Mouse (Mus musculus) hindbrain, embryonic 11.5 days (tissue): Measurements from ENCODE around the gene Zfp777. TPM values are rescaled to one million over a fixed set of nuclear protein-coding genes. Genes with fewer than 3 reads are reported as not detected.

Experiments
- polyA plus RNA-seq: library from polyadenylated mRNA; unstranded; fragments of >200 nt; fragmentation: Nextera tagmentation; extraction: Ambion mirVana; gene quantifications from 2 replicates; pipeline ENCODE4 v1.2.1, GENCODE M21; 2014

The Zfp777 gene
- polyA plus RNA-seq, 1 experiment from 2014 or later, result 9.7 TPM

Other genes with a start within 250 kb of the Zfp777 start
- 282 and 285 TPM in 2 replicates for gene Pdia4, start 235.5 kb downstream of the Zfp777 start, polyA plus RNA-seq
- gene Zfp786, start 218.0 kb downstream of the Zfp777 start, polyA plus RNA-seq, result 6.6 and 6.9 TPM in 2 replicates
- gene Zfp398, start 213.2 kb downstream of the Zfp777 start, polyA plus RNA-seq, result 9.1 and 13.8 TPM in 2 replicates
- 13.1 and 13.2 TPM in 2 replicates for gene Zfp282, start 171.7 kb downstream of the Zfp777 start, polyA plus RNA-seq
- gene Zfp212, start 128.4 kb downstream of the Zfp777 start, polyA plus RNA-seq, result 9.9 and 13.9 TPM in 2 replicates
- gene Zfp956, start 95.5 kb downstream of the Zfp777 start, polyA plus RNA-seq, result 7.1 and 9.8 TPM in 2 replicates
- 20.7 and 23.9 TPM in 2 replicates for gene Zfp746, start 37.7 kb upstream of the Zfp777 start, polyA plus RNA-seq